Mouse (Mus musculus) lung, postnatal 0 days (tissue): ENCODE results near the gene Tecr. TPM values are rescaled to one million over a fixed set of nuclear protein-coding genes. Genes with fewer than 3 reads are reported as not detected.

Experiments
- ATAC-seq: fragments of 200-750 bp; cut with Nextera tagmentation; 2 replicates; pipeline ENCODE4 v1.8.0; 2017; ENCODE audit warnings: moderate library complexity
- DNase-seq: peaks from one replicate; pipeline ENCODE4 v3.0.0-alpha.2; 2016; ENCODE audit warnings: low spot score
- H3K27ac ChIP-seq: fragments of 300-500 bp; sonication (generic); 2 replicates; pipeline ENCODE4 v1.5.1; 2014; ENCODE audit warnings: antibody characterized with exemption, mild to moderate bottlenecking, low read length, mixed read lengths
- H3K27me3 ChIP-seq: fragments of 300-500 bp; sonication (generic); replicated peaks from 2 replicates; pipeline ENCODE4 v1.6.1; 2014; ENCODE audit warnings: low read length, mixed read lengths; ENCODE audit not compliant: insufficient read depth
- H3K36me3 ChIP-seq: fragments of 300-500 bp; sonication (generic); 2 replicates; pipeline ENCODE4 v1.6.1; 2014; ENCODE audit warnings: low read length, mixed read lengths; ENCODE audit not compliant: insufficient read depth
- H3K4me1 ChIP-seq: fragments of 300-500 bp; sonication (generic); 2 replicates; pipeline ENCODE4 v1.6.1; 2014; ENCODE audit warnings: antibody characterized with exemption, low read depth, low read length, mixed read lengths; ENCODE audit not compliant: insufficient read depth
- H3K4me2 ChIP-seq: fragments of 300-500 bp; sonication (generic); replicated peaks from 2 replicates; pipeline ENCODE4 v1.6.1; 2014; ENCODE audit warnings: low read depth, mild to moderate bottlenecking, low read length, moderate library complexity, mixed read lengths
- H3K4me3 ChIP-seq: fragments of 300-500 bp; sonication (generic); 2 replicates; pipeline ENCODE4 v1.5.1; 2014; ENCODE audit warnings: low read depth, low read length
- H3K9ac ChIP-seq: fragments of 300-500 bp; sonication (generic); replicated peaks from 2 replicates; pipeline ENCODE4 v1.6.1; 2014; ENCODE audit warnings: low read depth, mild to moderate bottlenecking
- H3K9me3 ChIP-seq: fragments of 300-500 bp; sonication (generic); 2 replicates; pipeline ENCODE4 v1.6.1; 2016; ENCODE audit warnings: low read length, mixed read lengths
- CTCF ChIP-seq: IDR thresholded peaks from 2 replicates; pipeline ENCODE4 v1.5.1; 2016; ENCODE audit warnings: antibody characterized with exemption, mild to moderate bottlenecking
- EP300 ChIP-seq: IDR thresholded peaks from 2 replicates; pipeline ENCODE4 v1.6.1; 2016; ENCODE audit warnings: antibody characterized with exemption, mild to moderate bottlenecking, control low read depth
- WGBS: fragments of 180-500 bp; shearing (Covaris S2); extraction: QIAGEN DNeasy Blood & Tissue Kit; methylation state at CpG from one replicate; pipeline ENCODE4 v1.1.7; 2014; 5-methylcytosine and 5-hydroxymethylcytosine counted together
- polyA plus RNA-seq: library from polyadenylated mRNA; unstranded; fragments of >200 nt; fragmentation: Nextera tagmentation; extraction: Ambion mirVana; gene quantifications from 2 replicates; pipeline ENCODE4 v1.2.1, GENCODE M21; 2015

Tecr gene
- polyA plus RNA-seq, 1 experiment from 2014 or later, result 293 TPM

GRCm38 (mm10) chr8:83621691-83622388 lies 14.1 kb upstream of the Tecr start:
- Histone ChIP-seq H3K9ac (no peak overlapping the region), H3K9me3 (no peaks in the 10 kb centered on the region), H3K4me2 (peak overlapping the region; percentile 55)

GRCm38 (mm10) chr8:83619568-83620285 lies 12.0 kb upstream of the Tecr start:
- 69% methylated on average over 9 of the region's 9 CpGs for WGBS

More at GRCm38 (mm10) chr8:83621691-83622388, 14.1 kb upstream of the Tecr start:
- Histone ChIP-seq H3K27me3 (no peaks in the 10 kb centered on the region), H3K4me3 (no peak overlapping the region), H3K4me1 (no peaks in the 10 kb centered on the region), H3K36me3 (no peaks in the 10 kb centered on the region), H3K27ac (no peak overlapping the region)
- TF ChIP-seq EP300, result no peak
- TF ChIP-seq CTCF, result no peak
- WGBS, result 50% methylated on average over 15 of the region's 15 CpGs
- DNase-seq (no peak), ATAC-seq (no peak; the same call in 1 of the 2 replicates)

GRCm38 (mm10) chr8:83618566-83618965 lies 10.8 kb upstream of the Tecr start:
- DNase-seq (no peak), ATAC-seq (no peak)
- WGBS, result 98% methylated on average over 2 of the region's 2 CpGs
- H3K36me3 ChIP-seq, result no peaks in the 10 kb centered on the region
- H3K4me2 ChIP-seq, result no peak overlapping the region
- no peak overlapping the region for H3K27ac ChIP-seq
- H3K27me3 ChIP-seq, result no peaks in the 10 kb centered on the region
- TF ChIP-seq EP300, result no peak
- no peak for TF ChIP-seq CTCF
- no peak overlapping the region for H3K4me3 ChIP-seq
- no peaks in the 10 kb centered on the region for H3K4me1 ChIP-seq
- no peaks in the 10 kb centered on the region for H3K9me3 ChIP-seq
- no peak overlapping the region for H3K9ac ChIP-seq

More at GRCm38 (mm10) chr8:83619568-83620285, 12.0 kb upstream of the Tecr start:
- Histone ChIP-seq H3K4me3 (no peak overlapping the region), H3K36me3 (no peaks in the 10 kb centered on the region), H3K4me2 (no peak overlapping the region), H3K4me1 (no peaks in the 10 kb centered on the region), H3K9ac (no peak overlapping the region), H3K9me3 (no peaks in the 10 kb centered on the region), H3K27me3 (no peaks in the 10 kb centered on the region), H3K27ac (no peak overlapping the region)
- ATAC-seq, result peak; percentile 64
- TF ChIP-seq CTCF (no peak), EP300 (no peak)
- peak; percentile 54 for DNase-seq

- Histone ChIP-seq H3K27me3 (no peaks in the 10 kb centered on the region), H3K36me3 (peaks cover 7% of the 10 kb centered on the region), H3K9ac (no peak overlapping the region), H3K27ac (no peak overlapping the region), H3K4me1 (no peaks in the 10 kb centered on the region), H3K4me2 (no peak overlapping the region), H3K4me3 (no peak overlapping the region), H3K9me3 (no peaks in the 10 kb centered on the region)
- no peak for TF ChIP-seq CTCF
- no peak for ATAC-seq
- WGBS, result 71% methylated on average over 2 of the region's 2 CpGs
- DNase-seq, result no peak
Measured at GRCm38 (mm10) chr8:83617111-83617510, 9.3 kb upstream of the Tecr start.

GRCm38 (mm10) chr8:83616625-83617024 lies 8.9 kb upstream of the Tecr start:
- H3K36me3 ChIP-seq, result peaks cover 12% of the 10 kb centered on the region
- H3K4me2 ChIP-seq, result no peak overlapping the region
- H3K4me1 ChIP-seq, result no peaks in the 10 kb centered on the region
- H3K9ac ChIP-seq, result no peak overlapping the region
- no peak overlapping the region for H3K4me3 ChIP-seq
- no peaks in the 10 kb centered on the region for H3K9me3 ChIP-seq
- H3K27me3 ChIP-seq, result no peaks in the 10 kb centered on the region
- no peak overlapping the region for H3K27ac ChIP-seq
- TF ChIP-seq CTCF (no peak), EP300 (no peak)
- DNase-seq (no peak), ATAC-seq (no peak)

- TF ChIP-seq EP300 (no peak), CTCF (no peak)
- H3K9me3 ChIP-seq, result no peaks in the 10 kb centered on the region
- DNase-seq, result no peak
- H3K36me3 ChIP-seq, result peaks cover 24% of the 10 kb centered on the region
- no peak overlapping the region for H3K4me3 ChIP-seq
- no peak for ATAC-seq
- H3K9ac ChIP-seq, result no peak overlapping the region
- no peaks in the 10 kb centered on the region for H3K27me3 ChIP-seq
- no peak overlapping the region for H3K4me2 ChIP-seq
- H3K4me1 ChIP-seq, result peaks cover 8% of the 10 kb centered on the region
- no peak overlapping the region for H3K27ac ChIP-seq
- 91% methylated on average over 4 of the region's 4 CpGs for WGBS
Measured at GRCm38 (mm10) chr8:83613695-83614094, 5.9 kb upstream of the Tecr start.
